Mouse (Mus musculus): Measurements from ENCODE around the gene Setd1b. TPM values are rescaled to one million over a fixed set of nuclear protein-coding genes. Genes with fewer than 3 reads are reported as not detected.

Gene Setd1b
- polyA plus RNA-seq (2016; fragmentation: Nextera tagmentation; extraction: Ambion mirVana) = 7.4 and 7.9 TPM in 2 replicates

DNA sequence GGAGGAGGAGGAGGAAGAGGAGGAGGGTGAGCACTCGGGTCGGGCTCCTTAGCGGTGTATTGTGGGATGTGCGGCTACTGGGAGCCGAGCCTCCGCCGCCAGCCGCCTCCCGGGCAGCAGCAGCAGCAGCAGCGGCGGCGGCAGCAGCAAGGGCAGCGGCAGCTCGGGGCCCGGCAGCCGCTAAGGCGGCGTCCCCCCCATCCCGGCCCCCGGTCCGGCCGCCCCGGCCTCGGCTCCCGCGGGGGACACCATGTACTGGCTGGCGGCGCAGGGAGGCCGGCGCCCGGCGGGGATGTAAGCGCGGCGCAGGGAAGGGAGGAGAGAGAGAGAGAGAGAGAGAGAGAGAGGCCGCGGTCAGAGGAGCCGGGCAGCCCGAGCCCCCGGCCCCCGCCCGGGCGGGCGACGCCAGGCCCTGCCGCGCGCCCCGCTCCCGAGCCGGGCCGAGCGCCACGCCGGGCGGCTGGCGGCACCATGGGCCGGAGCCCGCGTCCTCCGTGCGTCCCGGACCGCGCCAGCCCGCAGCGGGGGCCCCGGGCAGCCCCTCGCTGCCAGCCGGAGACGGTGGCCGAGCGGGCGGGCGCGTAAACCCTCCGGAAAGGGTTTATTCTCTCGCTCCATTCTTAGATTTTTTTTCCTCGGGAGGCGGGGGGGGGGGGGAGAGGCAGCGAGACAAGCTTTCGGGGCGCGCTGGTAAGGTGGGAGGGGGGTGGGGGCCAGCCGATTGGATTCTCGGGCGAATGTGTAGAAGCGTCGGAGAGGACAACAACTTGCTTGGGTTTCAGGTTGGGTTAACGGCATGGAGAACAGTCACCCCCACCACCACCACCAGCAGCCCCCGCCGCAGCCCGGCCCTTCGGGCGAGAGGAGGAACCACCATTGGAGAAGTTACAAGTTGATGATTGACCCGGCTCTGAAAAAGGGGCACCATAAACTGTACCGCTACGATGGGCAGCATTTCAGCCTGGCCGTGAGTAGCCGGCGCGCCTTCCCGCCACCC, at the start of gene Setd1b:
Gene Setd1b (plus strand): TSS at position 33 of the 997 bp plus-strand sequence.
- Histone ChIP-seq H3K27me3 (ENCODE audit: low read depth, poor library complexity, severe bottlenecking) (no peaks in the 10 kb centered on the region), H3K9me3 (replicated peaks) (no peaks in the 10 kb centered on the region), H3K4me3 (peak within 1 kb of the TSS; percentile 99), H3K4me1 (peaks cover 64% of the 10 kb centered on the region), H3K27ac (replicated peaks) (peak within 1 kb of the TSS; percentile 100), H3K36me3 (peaks cover 36% of the 10 kb centered on the region)
- DNase-seq (ENCODE audit: low spot score) = peak; percentile 77
- under 1% methylated on average over 80 of the region's 103 CpGs for WGBS

DNA sequence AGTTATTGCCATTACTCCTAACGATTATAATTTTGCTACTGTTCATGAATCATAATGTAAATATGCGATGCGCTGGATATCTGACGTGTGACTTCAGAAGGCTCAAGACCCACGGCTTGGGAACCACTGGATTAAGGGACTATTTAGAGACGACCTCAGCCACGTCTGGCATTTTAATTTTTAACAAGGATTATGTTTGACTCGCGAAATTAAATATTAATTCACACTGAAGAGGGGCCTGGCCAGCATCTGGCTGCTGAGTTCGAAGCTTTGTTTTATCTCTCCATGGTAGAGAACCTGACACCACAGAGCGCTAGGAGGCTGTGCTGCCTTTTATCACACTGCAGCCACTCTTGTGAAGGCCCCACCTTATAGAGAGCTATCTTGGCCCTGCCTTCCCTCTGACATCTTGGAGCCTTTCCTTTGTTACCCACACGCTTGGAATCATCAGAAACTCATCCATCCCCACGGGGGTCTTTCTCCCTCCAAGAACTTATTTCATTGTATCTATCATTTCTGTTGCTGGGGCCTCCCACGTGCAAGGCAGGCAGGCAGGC, 48.8 kb upstream of the Setd1b start:
- Histone ChIP-seq H3K9me3 (replicated peaks) (no peaks in the 10 kb centered on the region), H3K4me1 (peaks cover 7% of the 10 kb centered on the region), H3K27ac (replicated peaks) (0 out of 2 replicates have a peak overlapping the region, but pooled peaks have one; percentile 10), H3K27me3 (ENCODE audit: low read depth, poor library complexity, severe bottlenecking) (no peaks in the 10 kb centered on the region), H3K4me3 (no peak overlapping the region), H3K36me3 (no peaks in the 10 kb centered on the region)
- DNase-seq (ENCODE audit: low spot score) = no peak
- 88% methylated on average over 14 of the region's 14 CpGs for WGBS

DNA sequence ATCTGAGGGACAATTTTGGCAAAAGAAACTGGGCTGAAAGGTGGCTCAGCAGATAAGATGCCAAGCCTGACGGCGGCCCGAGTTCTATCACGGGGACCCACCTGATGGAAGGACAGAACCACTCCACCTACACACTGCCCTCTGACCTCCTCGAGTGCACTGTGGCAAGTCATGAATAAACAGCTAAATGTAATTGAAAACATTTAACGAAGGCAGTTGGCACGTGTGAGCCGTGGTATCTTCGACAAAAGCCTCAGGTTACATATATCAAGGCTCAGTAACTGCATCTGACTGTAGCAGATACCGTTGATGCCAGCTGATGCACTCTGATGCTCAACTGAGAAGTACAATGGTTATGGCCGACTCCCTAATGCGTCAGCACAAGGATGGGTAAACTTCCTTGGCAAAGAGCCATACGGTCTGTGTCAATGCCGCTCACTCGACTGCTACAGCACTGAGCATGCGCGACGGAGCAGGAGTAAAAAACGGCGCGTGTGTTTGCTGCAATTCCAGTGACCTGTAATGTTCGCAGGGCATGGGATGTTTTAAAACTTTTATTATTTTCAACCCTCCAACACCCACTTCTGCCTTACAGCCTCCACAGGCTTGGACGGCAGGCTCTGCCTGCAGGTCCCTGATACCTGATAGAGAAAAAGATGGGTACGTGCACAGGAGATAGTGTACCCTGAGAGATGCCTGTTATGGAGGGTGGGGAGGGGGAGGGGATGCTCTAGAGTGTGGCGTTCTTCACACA, 47.6 kb upstream of the Setd1b start:
- H3K36me3 ChIP-seq = no peaks in the 10 kb centered on the region
- peaks cover 7% of the 10 kb centered on the region for H3K4me1 ChIP-seq
- H3K27ac ChIP-seq (replicated peaks) = 0 out of 2 replicates have a peak overlapping the region, but pooled peaks have one; percentile 14
- 91% methylated on average over 25 of the region's 25 CpGs for WGBS
- DNase-seq (ENCODE audit: low spot score) = no peak
- no peak overlapping the region for H3K4me3 ChIP-seq
- H3K27me3 ChIP-seq (ENCODE audit: low read depth, poor library complexity, severe bottlenecking) = no peaks in the 10 kb centered on the region
- H3K9me3 ChIP-seq (replicated peaks) = no peaks in the 10 kb centered on the region

DNA sequence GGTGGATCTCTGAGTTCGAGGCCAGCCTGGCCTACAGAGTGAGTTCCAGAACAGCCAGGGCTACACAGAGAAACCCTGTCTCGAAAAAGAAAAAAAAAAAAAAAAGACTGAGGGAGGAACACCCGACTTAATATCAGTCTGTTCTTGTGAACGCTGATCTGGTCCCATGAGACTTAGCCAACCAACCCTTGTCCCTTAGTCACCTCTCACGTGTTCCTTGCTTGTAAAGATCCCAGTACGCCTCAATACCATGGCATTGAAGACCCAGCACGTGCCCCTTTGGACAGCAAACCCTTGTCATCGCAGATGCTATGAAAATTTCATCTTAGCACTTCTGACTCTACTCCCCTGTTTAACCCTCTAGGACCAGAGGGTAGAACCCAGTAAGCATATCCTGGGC, 45.7 kb upstream of the Setd1b start:
- no peak for DNase-seq (ENCODE audit: low spot score)
- 90% methylated on average over 8 of the region's 8 CpGs for WGBS
- Histone ChIP-seq H3K27me3 (ENCODE audit: low read depth, poor library complexity, severe bottlenecking) (no peaks in the 10 kb centered on the region), H3K36me3 (0 out of 2 replicates have a peak, but pooled peaks cover 6% of the 10 kb centered on the region), H3K4me3 (no peak overlapping the region), H3K4me1 (no peaks in the 10 kb centered on the region), H3K27ac (replicated peaks) (no peak overlapping the region), H3K9me3 (replicated peaks) (no peaks in the 10 kb centered on the region)

GRCm38 (mm10) chr5:123098487-123098886, 43.5 kb upstream of the Setd1b start:
- no peak overlapping the region for H3K27ac ChIP-seq (replicated peaks)
- H3K36me3 ChIP-seq = 0 out of 2 replicates have a peak, but pooled peaks cover 6% of the 10 kb centered on the region
- no peaks in the 10 kb centered on the region for H3K9me3 ChIP-seq (replicated peaks)
- DNase-seq (ENCODE audit: low spot score) = no peak
- 77% methylated on average over 2 of the region's 2 CpGs for WGBS
- 0 out of 2 replicates have a peak, but pooled peaks cover under 1% of the 10 kb centered on the region for H3K4me1 ChIP-seq
- H3K4me3 ChIP-seq = no peak overlapping the region
- no peaks in the 10 kb centered on the region for H3K27me3 ChIP-seq (ENCODE audit: low read depth, poor library complexity, severe bottlenecking)

DNA sequence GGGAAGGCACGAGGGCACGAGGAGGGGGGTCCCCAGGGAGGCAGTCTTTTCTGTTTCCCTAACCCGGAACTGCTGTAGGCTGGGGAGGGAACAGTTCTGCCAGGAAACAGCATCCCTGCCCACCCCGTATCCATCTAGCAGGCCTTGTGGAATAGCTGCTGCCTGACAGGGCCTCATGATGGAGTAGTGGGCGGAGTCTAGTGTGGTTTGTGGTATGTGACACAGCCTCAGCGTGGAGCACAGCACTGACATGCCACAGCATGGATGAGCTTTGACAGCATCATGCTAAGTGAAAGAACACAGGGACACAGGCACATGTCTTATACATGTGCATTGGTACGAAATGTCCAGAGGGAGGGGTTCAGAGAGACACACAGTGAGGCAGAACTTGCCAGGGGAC, 39.6 kb upstream of the Setd1b start:
- Histone ChIP-seq H3K4me3 (no peak overlapping the region), H3K27me3 (ENCODE audit: low read depth, poor library complexity, severe bottlenecking) (no peaks in the 10 kb centered on the region), H3K36me3 (peaks cover 6% of the 10 kb centered on the region; the same call in 1 of the 2 replicates), H3K4me1 (0 out of 2 replicates have a peak, but pooled peaks cover 4% of the 10 kb centered on the region), H3K27ac (replicated peaks) (no peak overlapping the region), H3K9me3 (replicated peaks) (no peaks in the 10 kb centered on the region)
- WGBS = 87% methylated on average over 7 of the region's 7 CpGs
- no peak for DNase-seq (ENCODE audit: low spot score)

DNA sequence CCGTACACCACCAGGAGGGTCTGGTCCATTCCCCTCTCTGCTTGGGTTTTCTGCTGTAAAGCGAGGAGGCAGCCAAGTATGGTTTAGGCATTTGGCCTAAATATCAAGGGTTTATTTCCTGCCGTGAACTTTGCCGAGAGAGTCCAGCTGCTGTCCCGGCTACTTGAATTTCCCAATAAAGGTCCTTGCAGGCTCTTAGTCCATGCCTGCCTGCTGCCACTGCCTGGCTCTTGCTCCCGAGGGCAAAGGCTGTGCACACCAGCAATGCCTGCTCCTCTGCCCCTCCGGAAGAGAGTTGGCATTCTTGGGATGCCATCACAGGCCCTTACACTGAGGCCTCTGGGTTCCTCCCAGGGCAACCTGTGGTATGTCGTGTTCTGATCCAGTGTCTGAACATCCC, 38.4 kb upstream of the Setd1b start:
- no peak for DNase-seq (ENCODE audit: low spot score)
- WGBS = 78% methylated on average over 8 of the region's 8 CpGs
- Histone ChIP-seq H3K4me3 (no peak overlapping the region), H3K4me1 (0 out of 2 replicates have a peak, but pooled peaks cover 4% of the 10 kb centered on the region), H3K27ac (replicated peaks) (no peak overlapping the region), H3K27me3 (ENCODE audit: low read depth, poor library complexity, severe bottlenecking) (no peaks in the 10 kb centered on the region), H3K9me3 (replicated peaks) (no peaks in the 10 kb centered on the region), H3K36me3 (peaks cover 6% of the 10 kb centered on the region; the same call in 1 of the 2 replicates)

DNA sequence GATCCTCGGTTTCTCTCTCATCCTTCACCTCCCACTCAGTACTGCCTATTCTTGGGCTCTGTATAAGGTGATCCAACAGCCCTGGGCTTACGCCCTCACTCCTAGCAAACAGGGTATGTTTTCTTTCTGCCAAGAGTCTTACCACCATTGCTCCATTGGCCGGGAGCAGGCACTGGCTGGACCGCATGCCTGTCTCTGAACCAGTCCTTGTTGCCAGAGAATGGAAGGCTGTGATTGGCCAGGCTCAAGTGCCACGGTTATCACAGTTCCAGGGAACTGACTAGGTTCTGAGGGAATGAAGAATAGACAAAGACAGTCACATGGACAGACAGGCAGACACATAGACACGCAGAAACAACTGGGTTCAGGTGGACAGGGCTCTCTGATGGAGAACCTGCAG, 37.2 kb upstream of the Setd1b start:
- WGBS = 88% methylated on average over 6 of the region's 6 CpGs
- H3K4me3 ChIP-seq = no peak overlapping the region
- H3K36me3 ChIP-seq = peaks cover 4% of the 10 kb centered on the region; the same call in 1 of the 2 replicates

DNA sequence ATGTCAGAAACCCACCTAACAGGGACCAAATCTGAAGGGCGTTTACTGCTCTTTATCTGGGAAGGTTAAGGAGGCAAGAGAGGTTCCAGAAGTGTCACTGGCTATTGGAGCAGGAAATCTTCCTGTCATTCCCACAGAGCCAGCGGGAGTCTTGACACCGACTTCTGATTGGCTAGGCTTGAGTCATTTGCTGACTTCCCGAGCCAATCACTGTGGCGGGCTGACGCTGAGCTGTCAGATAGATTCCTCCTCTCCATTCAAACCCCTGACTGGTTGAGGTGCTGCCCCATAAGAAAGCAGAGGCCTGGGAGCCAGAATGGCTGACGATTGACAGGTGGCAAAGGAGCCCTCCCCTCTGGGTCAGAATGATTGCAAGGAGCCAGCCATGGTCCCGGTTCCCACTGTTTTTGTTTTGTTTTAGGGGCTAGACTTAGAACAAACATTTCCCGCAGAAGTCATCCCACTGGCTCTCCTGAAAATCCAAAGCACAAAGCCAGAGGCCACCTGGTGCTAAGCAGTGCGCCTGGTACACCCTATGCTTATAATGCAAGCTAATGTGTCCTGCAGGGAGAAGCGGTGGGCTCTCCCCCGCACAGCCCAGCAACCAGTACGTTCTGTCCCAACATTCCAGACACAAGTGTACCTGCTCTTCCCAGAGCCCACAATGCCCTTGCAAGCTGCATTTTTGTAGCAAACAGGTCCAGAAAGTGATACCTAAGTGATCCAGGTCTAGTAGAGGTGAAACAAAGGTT, 32.4 kb upstream of the Setd1b start:
- Histone ChIP-seq H3K27ac (replicated peaks) (no peak overlapping the region), H3K27me3 (ENCODE audit: low read depth, poor library complexity, severe bottlenecking) (no peaks in the 10 kb centered on the region), H3K4me3 (0 out of 2 replicates have a peak overlapping the region, but pooled peaks have one; percentile 4), H3K36me3 (no peaks in the 10 kb centered on the region), H3K4me1 (peaks cover 25% of the 10 kb centered on the region), H3K9me3 (replicated peaks) (no peaks in the 10 kb centered on the region)
- 34% methylated on average over 13 of the region's 13 CpGs for WGBS
- DNase-seq (ENCODE audit: low spot score) = peak; percentile 53

More for the DNA sequence above, 37.2 kb upstream of the Setd1b start:
- no peak for DNase-seq (ENCODE audit: low spot score)
- no peaks in the 10 kb centered on the region for H3K9me3 ChIP-seq (replicated peaks)
- no peaks in the 10 kb centered on the region for H3K27me3 ChIP-seq (ENCODE audit: low read depth, poor library complexity, severe bottlenecking)
- H3K4me1 ChIP-seq = peaks cover 14% of the 10 kb centered on the region
- no peak overlapping the region for H3K27ac ChIP-seq (replicated peaks)

GRCm38 (mm10) chr5:123110296-123110721, 31.7 kb upstream of the Setd1b start:
- 82% methylated on average over 13 of the region's 13 CpGs for WGBS
- H3K27ac ChIP-seq (replicated peaks) = no peak overlapping the region; the same call in 1 of the 2 replicates

DNA sequence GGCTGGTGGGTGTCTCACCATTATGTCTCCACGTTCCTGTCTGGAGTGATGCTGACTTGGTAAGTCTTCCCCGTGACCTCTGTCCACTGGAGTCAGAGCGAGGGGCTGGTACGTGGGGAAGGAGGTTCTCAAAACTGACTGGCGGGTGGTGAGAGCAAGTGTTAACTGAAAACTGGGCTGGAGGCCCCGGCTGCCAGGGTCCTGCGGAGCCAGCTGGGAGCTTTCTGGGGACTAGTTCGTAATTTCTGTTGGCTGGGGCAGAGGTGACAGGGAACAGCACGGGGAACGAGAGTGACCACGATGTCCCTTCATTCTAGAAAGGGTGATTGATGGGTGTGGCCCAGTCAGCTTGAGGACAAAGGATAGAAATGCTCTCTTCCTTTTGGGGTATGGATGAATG, 27.9 kb upstream of the Setd1b start:
- WGBS = 76% methylated on average over 11 of the region's 11 CpGs
- H3K4me1 ChIP-seq = peaks cover 22% of the 10 kb centered on the region
- peaks cover 3% of the 10 kb centered on the region; the same call in 1 of the 2 replicates for H3K36me3 ChIP-seq
- H3K4me3 ChIP-seq = no peak overlapping the region
- no peaks in the 10 kb centered on the region for H3K27me3 ChIP-seq (ENCODE audit: low read depth, poor library complexity, severe bottlenecking)
- no peak for DNase-seq (ENCODE audit: low spot score)
- no peak overlapping the region for H3K27ac ChIP-seq (replicated peaks)
- no peaks in the 10 kb centered on the region for H3K9me3 ChIP-seq (replicated peaks)

More at GRCm38 (mm10) chr5:123110296-123110721, 31.7 kb upstream of the Setd1b start:
- peaks cover 25% of the 10 kb centered on the region for H3K4me1 ChIP-seq
- no peaks in the 10 kb centered on the region for H3K36me3 ChIP-seq
- H3K4me3 ChIP-seq = no peak overlapping the region
- H3K9me3 ChIP-seq (replicated peaks) = no peaks in the 10 kb centered on the region
- no peak for DNase-seq (ENCODE audit: low spot score)
- no peaks in the 10 kb centered on the region for H3K27me3 ChIP-seq (ENCODE audit: low read depth, poor library complexity, severe bottlenecking)
